In genomic region chr10:95604979-95605613, GRCm38 (mm10) we compare ENCODE assay signal across 10 mouse cellular contexts. TPM values are rescaled to one million over a fixed set of nuclear protein-coding genes. Genes with fewer than 3 reads are reported as not detected.
DNase-seq lines count a peak whose midpoint lies in the region; ATAC-seq and TF ChIP-seq lines count a peak whose summit lies in the region.
"Had no signal": no experiment of that assay in that cellular context is flagged by ENCODE, and none has a peak within 500 bp of the region (broad histone marks: within the 10 kb centered on the region; RNA-seq: fewer than 3 reads in every experiment).

No protein-coding gene starts in this region.

- no peak for TF ChIP-seq CTCF in testis, adult 2 months (IDR thresholded peaks at IDR 0.05; ENCODE audit: control insufficient read depth, insufficient read depth, insufficient replicate concordance, low read depth, low read length)

- H3K27me3 ChIP-seq in heart, embryonic 16.5 days (ENCODE audit: control insufficient read depth, insufficient read depth, low read length), result no peaks in the 10 kb centered on the region
- no peaks in the 10 kb centered on the region for H3K27me3 ChIP-seq in testis, adult 2 months (ENCODE audit: control insufficient read depth, insufficient read depth, low read length)
- no peaks in the 10 kb centered on the region for H3K27me3 ChIP-seq in forebrain, embryonic 15.5 days
- H3K27me3 ChIP-seq: stomach, embryonic 15.5 days had no signal

- no peaks in the 10 kb centered on the region for H3K4me1 ChIP-seq in heart, embryonic 16.5 days (ENCODE audit: control insufficient read depth, insufficient read depth, low read length)
- peaks cover 5% of the 10 kb centered on the region for H3K4me1 ChIP-seq in testis, adult 2 months (ENCODE audit: control insufficient read depth, insufficient read depth, low read length)
- no peaks in the 10 kb centered on the region for H3K4me1 ChIP-seq in forebrain, embryonic 15.5 days

- no peak overlapping the region for H3K9ac ChIP-seq in heart, embryonic 16.5 days (ENCODE audit: low read length)
- H3K9ac ChIP-seq in forebrain, embryonic 15.5 days (replicated peaks), result no peak overlapping the region
- H3K9ac ChIP-seq: stomach, embryonic 15.5 days had no signal

- H3K4me2 ChIP-seq in heart, embryonic 16.5 days (ENCODE audit: low read depth, low read length), result peak overlapping the region; percentile 33
- H3K4me2 ChIP-seq in forebrain, embryonic 15.5 days (replicated peaks), result no peak overlapping the region
- H3K4me2 ChIP-seq: stomach, embryonic 15.5 days had no signal

- H3K4me3 ChIP-seq in heart, embryonic 16.5 days (ENCODE audit: low read length), result no peak overlapping the region
- peak overlapping the region; percentile 30 for H3K4me3 ChIP-seq in testis, adult 2 months (ENCODE audit: control insufficient read depth, low read depth, low read length)
- H3K4me3 ChIP-seq in forebrain, embryonic 15.5 days, result no peak overlapping the region
- H3K4me3 ChIP-seq: erythroblast, embryonic 14.5 days; stomach, embryonic 15.5 days had no signal

- WGBS in heart, embryonic 16.5 days, result 53% methylated on average over 22 of the region's 22 CpGs
- WGBS in forebrain, embryonic 15.5 days, result 73% methylated on average over 22 of the region's 22 CpGs

- no peak for TF ChIP-seq POLR2A in testis, adult 2 months (IDR thresholded peaks at IDR 0.05; ENCODE audit: control insufficient read depth, low read depth, low read length)

- H3K9me3 ChIP-seq in heart, embryonic 16.5 days (replicated peaks; ENCODE audit: control insufficient read depth, low read length), result no peaks in the 10 kb centered on the region
- H3K9me3 ChIP-seq in forebrain, embryonic 15.5 days, result no peaks in the 10 kb centered on the region
- H3K9me3 ChIP-seq: stomach, embryonic 15.5 days had no signal

- no peak for DNase-seq in heart, postnatal 4 days
- no peak for DNase-seq in testis, postnatal 10 days (ENCODE audit: low spot score)
- DNase-seq in kidney, postnatal 10 days, result peak; percentile 66
- DNase-seq in thymus, postnatal 36 days, result peak; percentile 8 to 17
- no peak for DNase-seq in adrenal gland, adult (ENCODE audit: inconsistent age in 2 of 2, low spot score in 1 of 2)

- no peak for ATAC-seq in heart, embryonic 16.5 days (replicated peaks; ENCODE audit: extremely low read depth, insufficient read depth, low FRiP score)
- ATAC-seq in forebrain, embryonic 15.5 days (replicated peaks), result no peak

- H3K27ac ChIP-seq in heart, embryonic 16.5 days (ENCODE audit: low read length), result no peak overlapping the region
- no peak overlapping the region for H3K27ac ChIP-seq in testis, adult 2 months (ENCODE audit: control insufficient read depth, insufficient read depth, low read depth, low read length)
- no peak overlapping the region for H3K27ac ChIP-seq in forebrain, embryonic 15.5 days (replicated peaks)
- H3K27ac ChIP-seq: stomach, embryonic 15.5 days had no signal

- no peaks in the 10 kb centered on the region for H3K36me3 ChIP-seq in heart, embryonic 16.5 days (ENCODE audit: control insufficient read depth, insufficient read depth)
- no peaks in the 10 kb centered on the region for H3K36me3 ChIP-seq in testis, adult 2 months (ENCODE audit: control insufficient read depth, insufficient read depth, low read length)
- H3K36me3 ChIP-seq in forebrain, embryonic 15.5 days, result no peaks in the 10 kb centered on the region
- H3K36me3 ChIP-seq: stomach, embryonic 15.5 days had no signal

RNA-seq across cellular contexts. Expression of gene Nudt4, which starts 41.1 kb away (rescaled TPM):
- polyA plus RNA-seq in heart, embryonic 16.5 days (2015; fragmentation: Nextera tagmentation; extraction: Ambion mirVana), result 72.6 and 83.7 TPM in 2 replicates
- total RNA-seq in heart, postnatal 4 days (2021), result 100 to 1,000 TPM; 201 to 218 TPM
- polyA plus RNA-seq in testis, adult 2 months (2012; rRNA removed), result 189 and 204 TPM in 2 replicates
- polyA plus RNA-seq in forebrain, embryonic 15.5 days (2015; fragmentation: Nextera tagmentation; extraction: Ambion mirVana), result 74.7 and 79.2 TPM in 2 replicates

Comparison
In these comparisons a context has a peak if more than half of its experiments do, and no peak if none do; other contexts are left out.
1. DNase-seq: peak in kidney, postnatal 10 days (single experiment) and thymus, postnatal 36 days (2 of 2); none in heart, postnatal 4 days (single experiment), testis, postnatal 10 days (single experiment) and adrenal gland, adult (0 of 2).